Mouse (Mus musculus) stomach, postnatal 0 days (tissue): ENCODE data around the gene Mtmr11. TPM values are rescaled to one million over a fixed set of nuclear protein-coding genes. Genes with fewer than 3 reads are reported as not detected.

ENCODE experiments used
- ATAC-seq: fragments of 200-750 bp; cut with Nextera tagmentation; 2 replicates; pipeline ENCODE4 v1.8.0; 2017; ENCODE audit not compliant: low FRiP score, low TSS enrichment
- DNase-seq: peaks from one replicate; pipeline ENCODE4 v3.0.0-alpha.2; 2016; ENCODE audit warnings: low spot score
- H3K27ac ChIP-seq: fragments of 300-500 bp; sonication (generic); replicated peaks from 2 replicates; pipeline ENCODE4 v1.5.1; 2014; ENCODE audit warnings: mild to moderate bottlenecking, control low read depth
- H3K27me3 ChIP-seq: fragments of 300-500 bp; sonication (generic); 2 replicates; pipeline ENCODE4 v1.6.1; 2014; ENCODE audit warnings: low read length; ENCODE audit not compliant: control insufficient read depth, insufficient read depth
- H3K36me3 ChIP-seq: fragments of 300-500 bp; sonication (generic); 2 replicates; pipeline ENCODE4 v1.6.1; 2014; ENCODE audit warnings: low read length, mixed read lengths; ENCODE audit not compliant: control insufficient read depth, insufficient read depth
- H3K4me1 ChIP-seq: fragments of 300-500 bp; sonication (generic); replicated peaks from 2 replicates; pipeline ENCODE4 v1.6.1; 2014; ENCODE audit warnings: antibody characterized with exemption; ENCODE audit not compliant: control insufficient read depth, insufficient read depth
- H3K4me2 ChIP-seq: fragments of 300-500 bp; sonication (generic); replicated peaks from 2 replicates; pipeline ENCODE4 v1.6.1; 2014; ENCODE audit warnings: low read depth, mild to moderate bottlenecking, control low read depth, moderate library complexity
- H3K4me3 ChIP-seq: fragments of 300-500 bp; sonication (generic); 2 replicates; pipeline ENCODE4 v1.5.1; 2014; ENCODE audit warnings: low read depth, low read length, control low read depth
- H3K9ac ChIP-seq: fragments of 300-500 bp; sonication (generic); 2 replicates; pipeline ENCODE4 v1.6.1; 2014; ENCODE audit warnings: mild to moderate bottlenecking, low read length, control low read depth, mixed read lengths
- H3K9me3 ChIP-seq: fragments of 300-500 bp; sonication (generic); 2 replicates; pipeline ENCODE4 v1.6.1; 2016; ENCODE audit warnings: low read length; ENCODE audit not compliant: control insufficient read depth
- CTCF ChIP-seq: IDR thresholded peaks from 2 replicates; pipeline ENCODE4 v1.5.1; 2016; ENCODE audit warnings: antibody characterized with exemption, low read depth, mild to moderate bottlenecking, moderate library complexity
- EP300 ChIP-seq: optimal IDR thresholded peaks from 2 replicates; pipeline ENCODE3; 2016; ENCODE audit warnings: antibody characterized with exemption
- WGBS: fragments of 180-500 bp; shearing (Covaris S2); extraction: QIAGEN DNeasy Blood & Tissue Kit; methylation state at CpG from one replicate; pipeline ENCODE4 v1.1.7; 2014; 5-methylcytosine and 5-hydroxymethylcytosine counted together
- polyA plus RNA-seq: library from polyadenylated mRNA; unstranded; fragments of >200 nt; fragmentation: Nextera tagmentation; extraction: Ambion mirVana; gene quantifications from 2 replicates; pipeline ENCODE4 v1.2.1, GENCODE M21; 2015

Mtmr11 gene
- polyA plus RNA-seq, 1 experiment from 2014 or later: 8.2 TPM

DNA sequence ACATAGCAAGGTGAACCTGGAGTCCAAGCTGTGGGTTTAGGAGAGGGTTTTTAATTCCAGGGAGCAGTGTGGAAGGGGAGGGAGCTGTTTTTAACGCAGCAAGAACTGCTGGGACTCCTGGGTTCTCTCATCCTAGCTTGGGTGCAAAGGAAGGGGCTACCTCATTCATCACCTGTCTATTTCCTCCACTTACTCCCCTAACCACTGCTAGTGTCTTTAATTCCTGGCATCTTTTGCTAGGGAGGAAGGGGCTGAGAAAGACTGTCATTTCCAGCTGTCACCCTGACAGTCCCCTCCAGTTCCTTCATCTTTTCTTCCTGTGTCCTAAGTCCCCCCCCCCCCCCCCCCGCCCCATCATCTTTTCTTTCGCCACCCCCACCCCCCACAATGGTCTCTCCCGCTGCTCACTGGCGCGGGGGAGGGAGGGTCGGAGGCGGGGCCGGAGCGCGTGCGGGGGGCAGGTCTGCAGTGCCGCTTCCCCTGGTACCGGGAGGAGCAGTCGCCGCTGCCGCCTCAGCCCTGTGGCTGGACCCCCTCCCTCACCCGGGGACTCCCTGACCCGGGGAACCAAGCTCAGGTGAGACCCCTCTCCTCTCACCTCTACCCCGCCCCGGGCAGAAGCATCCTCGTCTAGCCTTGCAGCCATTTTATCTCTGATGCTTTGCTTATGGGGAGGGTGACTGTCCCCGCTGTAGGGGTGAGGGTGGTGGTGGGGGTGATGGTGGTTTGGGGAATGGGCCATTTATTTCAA, 19.1 kb downstream of the Mtmr11 start, which contains the start of gene Sv2a:
TSS of gene Sv2a (plus strand) at position 425 of the 751 bp plus-strand sequence.
- peak within 1 kb of the TSS; percentile 55 for H3K9ac ChIP-seq
- no peak within 1 kb of the TSS for H3K27ac ChIP-seq
- H3K36me3 ChIP-seq: no peaks in the 10 kb centered on the region; the same call in 1 of the 2 replicates
- DNase-seq: peak; percentile 60
- 0% methylated on average over 6 of the region's 23 CpGs for WGBS
- no peaks in the 10 kb centered on the region for H3K27me3 ChIP-seq
- TF ChIP-seq CTCF (no peak), EP300 (no peak)
- H3K4me2 ChIP-seq: peak within 1 kb of the TSS; percentile 67
- H3K4me3 ChIP-seq: peak within 1 kb of the TSS; percentile 46
- no peaks in the 10 kb centered on the region for H3K9me3 ChIP-seq
- H3K4me1 ChIP-seq: 0 out of 2 replicates have a peak, but pooled peaks cover 5% of the 10 kb centered on the region
- peak; percentile 22; the same call in 1 of the 2 replicates for ATAC-seq

GRCm38 (mm10) chr3:96181510-96182381, 19.9 kb downstream of the Mtmr11 start:
- ATAC-seq (peak; percentile 28; the same call in 1 of the 2 replicates), DNase-seq (no peak)
- 43% methylated on average over 11 of the region's 12 CpGs for WGBS
- peak overlapping the region; percentile 46 for H3K4me3 ChIP-seq
- H3K9me3 ChIP-seq: no peaks in the 10 kb centered on the region
- H3K4me2 ChIP-seq: peak overlapping the region; percentile 67
- H3K27me3 ChIP-seq: no peaks in the 10 kb centered on the region
- H3K27ac ChIP-seq: no peak overlapping the region
- TF ChIP-seq EP300 (no peak), CTCF (no peak)
- peak overlapping the region; percentile 55; the same call in 1 of the 2 replicates for H3K9ac ChIP-seq
- 0 out of 2 replicates have a peak, but pooled peaks cover 5% of the 10 kb centered on the region for H3K4me1 ChIP-seq
- H3K36me3 ChIP-seq: no peaks in the 10 kb centered on the region; the same call in 1 of the 2 replicates

GRCm38 (mm10) chr3:96182382-96182776, 20.6 kb downstream of the Mtmr11 start:
- ATAC-seq (no peak), DNase-seq (no peak)
- Histone ChIP-seq H3K27me3 (no peaks in the 10 kb centered on the region), H3K4me2 (0 out of 2 replicates have a peak overlapping the region, but pooled peaks have one; percentile 9), H3K9ac (no peak overlapping the region), H3K9me3 (no peaks in the 10 kb centered on the region), H3K36me3 (no peaks in the 10 kb centered on the region; the same call in 1 of the 2 replicates), H3K27ac (no peak overlapping the region), H3K4me1 (0 out of 2 replicates have a peak, but pooled peaks cover 5% of the 10 kb centered on the region), H3K4me3 (no peak overlapping the region)
- no peak for TF ChIP-seq CTCF
- no peak for TF ChIP-seq EP300
- 15% methylated on average over 4 of the region's 4 CpGs for WGBS

GRCm38 (mm10) chr3:96192977-96193376, 31.2 kb downstream of the Mtmr11 start:
- DNase-seq: no peak
- ATAC-seq: no peak
- Histone ChIP-seq H3K27ac (no peak overlapping the region), H3K27me3 (no peaks in the 10 kb centered on the region), H3K4me1 (peaks cover 8% of the 10 kb centered on the region), H3K4me3 (no peak overlapping the region), H3K9ac (no peak overlapping the region), H3K9me3 (no peaks in the 10 kb centered on the region), H3K36me3 (no peaks in the 10 kb centered on the region), H3K4me2 (no peak overlapping the region)
- 63% methylated on average over 12 of the region's 12 CpGs for WGBS
- no peak for TF ChIP-seq CTCF
- TF ChIP-seq EP300: no peak

GRCm38 (mm10) chr3:96194966-96195365, 33.2 kb downstream of the Mtmr11 start:
- no peak overlapping the region for H3K4me2 ChIP-seq
- TF ChIP-seq CTCF (no peak), EP300 (no peak)
- no peak overlapping the region for H3K27ac ChIP-seq
- 84% methylated on average over 10 of the region's 10 CpGs for WGBS
- H3K36me3 ChIP-seq: no peaks in the 10 kb centered on the region
- DNase-seq: no peak
- no peak for ATAC-seq
- no peaks in the 10 kb centered on the region for H3K27me3 ChIP-seq
- H3K9me3 ChIP-seq: no peaks in the 10 kb centered on the region
- H3K4me3 ChIP-seq: no peak overlapping the region
- peaks cover 9% of the 10 kb centered on the region for H3K4me1 ChIP-seq
- H3K9ac ChIP-seq: no peak overlapping the region
